Comparison of ENCODE assay signal across 20 mouse cellular contexts in genomic region chr12:105049813-105050212, GRCm38 (mm10).
"Had no signal": no experiment of that assay in that cellular context is flagged by ENCODE, and none has a peak within 500 bp of the region (broad histone marks: within the 10 kb centered on the region; RNA-seq: fewer than 3 reads in every experiment).

No protein-coding gene starts in this region.

- H3K27ac ChIP-seq: midbrain, embryonic 10.5 days; midbrain, embryonic 12.5 days; neural tube, embryonic 13.5 days; neural tube, embryonic 15.5 days had no signal

- ATAC-seq: liver, embryonic 12.5 days; midbrain, embryonic 16.5 days had no signal

- H3K36me3 ChIP-seq: neural tube, embryonic 13.5 days; neural tube, embryonic 15.5 days had no signal

- H3K4me1 ChIP-seq: midbrain, embryonic 12.5 days; neural tube, embryonic 15.5 days had no signal

- H3K9ac ChIP-seq: liver, embryonic 12.5 days; liver, embryonic 15.5 days; lung, embryonic 14.5 days; midbrain, embryonic 12.5 days; neural tube, embryonic 13.5 days; neural tube, embryonic 15.5 days had no signal

- H3K27me3 ChIP-seq: liver, embryonic 12.5 days; liver, embryonic 15.5 days; midbrain, embryonic 12.5 days; neural tube, embryonic 13.5 days; neural tube, embryonic 15.5 days had no signal

- H3K4me3 ChIP-seq: liver, embryonic 12.5 days; liver, embryonic 15.5 days; midbrain, embryonic 10.5 days; midbrain, embryonic 12.5 days; myocyte; neural tube, embryonic 13.5 days; neural tube, embryonic 15.5 days had no signal

- H3K9me3 ChIP-seq: liver, embryonic 15.5 days; neural tube, embryonic 13.5 days; neural tube, embryonic 15.5 days had no signal

- DNase-seq: lung, adult 18-20 months; lung, embryonic 14.5 days; lung, postnatal 10 days; lung, postnatal 4 days; midbrain, embryonic 14.5 days; right cerebral cortex, adult 18-20 months; right cerebral cortex, postnatal 25 days; right cerebral cortex, postnatal 4 days; spleen, adult 18-20 months; thymus, adult 18-20 months; thymus, postnatal 14 days; thymus, postnatal 4 days had no signal
